Mouse (Mus musculus) heart, adult 8-10 months (tissue): Measurements from ENCODE around the gene Perp. TPM values are rescaled to one million over a fixed set of nuclear protein-coding genes. Genes with fewer than 3 reads are reported as not detected.

Experiments
- DNase-seq: peaks from one replicate; pipeline ENCODE4 v3.0.0; 2022; ENCODE audit warnings: low spot score
- total RNA-seq, 4 experiments: library from RNA; stranded (reverse); gene quantifications; 2 replicates each; pipeline ENCODE4 v1.2.4; 2022

Gene Perp
- total RNA-seq, 4 experiments from 2014 or later, result 89.1 to 100 (median 90.9) TPM

GRCm38 (mm10) chr10:18863332-18863731, 18.5 kb downstream of the Perp start:
- peak; percentile 34 for DNase-seq

- DNase-seq, result no peak
These were observed 19.9 kb downstream of the Perp start for GRCm38 (mm10) chr10:18864753-18865152.

GRCm38 (mm10) chr10:18870990-18871389, 26.2 kb downstream of the Perp start:
- DNase-seq, result no peak

- peak; percentile 47 for DNase-seq
These were observed 31.4 kb downstream of the Perp start for GRCm38 (mm10) chr10:18876211-18876610.

- no peak for DNase-seq
These were observed 33.3 kb downstream of the Perp start for GRCm38 (mm10) chr10:18878111-18878510.

- DNase-seq, result no peak
These were observed 34.3 kb downstream of the Perp start for GRCm38 (mm10) chr10:18879160-18879559.

- DNase-seq, result no peak
These were observed 34.9 kb downstream of the Perp start for GRCm38 (mm10) chr10:18879690-18880089.

- no peak for DNase-seq
These were observed 37.4 kb downstream of the Perp start for GRCm38 (mm10) chr10:18882190-18882589.

- DNase-seq, result peak; percentile 84
These were observed 42.3 kb downstream of the Perp start for GRCm38 (mm10) chr10:18886918-18887625.

GRCm38 (mm10) chr10:18888751-18889150, 43.9 kb downstream of the Perp start:
- no peak for DNase-seq

- DNase-seq, result no peak
These were observed 44.4 kb downstream of the Perp start for GRCm38 (mm10) chr10:18889255-18889654.

GRCm38 (mm10) chr10:18891110-18891509, 46.3 kb downstream of the Perp start:
- DNase-seq, result no peak

- no peak for DNase-seq
These were observed 47.3 kb downstream of the Perp start for GRCm38 (mm10) chr10:18892102-18892501.

- DNase-seq, result no peak
These were observed 49.7 kb downstream of the Perp start for GRCm38 (mm10) chr10:18894259-18895166.

GRCm38 (mm10) chr10:18904108-18904507, 59.3 kb downstream of the Perp start:
- peak; percentile 6 for DNase-seq

Other genes starting within 250 kb of the Perp start
- under 1 TPM; 0.16 to 0.31 (median 0.22) TPM for gene Arfgef3, start 101.1 kb upstream of the Perp start, total RNA-seq
- not detected for gene Gm4922, start 58.2 kb upstream of the Perp start, total RNA-seq
- 1 to 10 TPM; 1.7 to 3.8 (median 2.3) TPM for gene Tnfaip3, start 170.6 kb downstream of the Perp start, total RNA-seq